Mouse (Mus musculus) colon, adult 2 months (tissue): ENCODE results near the gene Cd248. TPM values are rescaled to one million over a fixed set of nuclear protein-coding genes. Genes with fewer than 3 reads are reported as not detected.

Experiments
- polyA plus RNA-seq: library from polyadenylated mRNA; depleted of rRNA; stranded (reverse); fragments of >200 nt; gene quantifications from 2 replicates; pipeline ENCODE4 v1.2.3, GENCODE M21; 2012; rRNA removed

The Cd248 gene
- 28.2 and 34.2 TPM in 2 replicates for polyA plus RNA-seq

DNA sequence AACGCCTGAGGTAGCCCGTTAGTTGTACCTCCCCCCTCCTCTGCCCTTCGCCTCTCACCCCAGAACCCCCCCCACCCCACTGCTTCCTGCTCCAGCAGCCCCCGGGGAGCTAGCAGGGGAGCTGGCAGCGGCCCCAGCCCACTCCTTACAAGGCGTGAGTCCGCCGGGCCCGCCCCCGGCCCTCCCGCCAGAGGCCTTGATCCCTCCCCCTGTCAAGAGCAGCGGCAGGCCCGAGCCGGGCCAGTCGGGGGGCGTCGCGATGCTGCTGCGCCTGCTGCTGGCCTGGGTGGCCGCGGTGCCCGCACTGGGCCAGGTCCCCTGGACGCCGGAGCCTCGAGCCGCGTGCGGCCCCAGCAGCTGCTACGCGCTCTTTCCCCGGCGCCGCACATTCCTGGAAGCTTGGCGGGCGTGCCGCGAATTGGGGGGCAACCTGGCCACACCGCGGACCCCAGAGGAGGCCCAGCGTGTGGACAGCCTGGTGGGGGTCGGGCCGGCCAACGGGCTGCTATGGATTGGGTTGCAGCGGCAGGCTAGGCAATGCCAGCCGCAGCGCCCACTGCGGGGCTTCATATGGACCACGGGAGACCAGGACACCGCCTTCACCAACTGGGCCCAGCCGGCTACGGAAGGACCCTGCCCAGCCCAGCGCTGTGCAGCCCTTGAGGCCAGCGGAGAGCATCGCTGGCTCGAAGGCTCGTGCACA, at the start of gene Cd248:
TSS of gene Cd248 (plus strand) at position 212 of the 703 bp plus-strand sequence.

GRCm38 (mm10) chr19:5023621-5024479, 44.0 kb upstream of the Cd248 start, which contains the start of gene Slc29a2:
Slc29a2 (plus strand) TSS chr19:5023860.

GRCm38 (mm10) chr19:5038709-5039156, 29.1 kb upstream of the Cd248 start, which contains the start of the genes B4gat1 and AC124502.3:
B4gat1 (plus strand) TSS chr19:5038826.
AC124502.3 (plus strand) TSS chr19:5038891.

DNA sequence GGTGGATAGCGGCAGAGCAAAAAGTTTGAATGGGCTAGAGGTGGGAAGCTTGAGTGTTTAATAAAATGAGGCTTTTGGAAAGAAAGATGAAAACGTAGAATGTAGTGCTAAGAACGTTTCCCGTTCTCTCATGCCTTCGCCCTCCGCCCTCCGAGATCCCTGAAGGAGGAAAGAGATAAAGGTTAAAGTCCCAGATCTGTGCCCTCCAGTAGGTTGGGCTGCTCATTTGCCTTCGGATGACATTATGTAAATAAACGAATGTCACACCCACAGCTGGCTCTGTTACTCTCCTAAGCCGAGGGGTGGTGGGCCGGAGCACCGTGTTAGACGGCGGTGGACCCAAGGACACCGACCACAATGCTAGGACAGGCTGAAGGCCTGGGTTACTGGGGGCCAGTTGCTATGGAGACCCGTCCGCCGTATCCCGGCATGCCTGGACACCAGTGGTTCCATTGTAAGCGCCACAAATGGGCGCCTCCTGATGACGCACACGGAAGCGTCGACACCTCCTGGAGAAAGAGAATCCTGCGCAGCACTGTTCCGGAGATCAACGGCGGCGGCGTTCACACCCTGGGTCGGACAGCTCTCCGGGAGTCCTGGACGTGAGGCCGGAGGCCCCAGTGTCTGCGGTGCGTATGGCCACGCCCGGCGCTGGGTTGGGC, 26.9 kb upstream of the Cd248 start, which contains the start of gene Brms1:
TSS of gene Brms1 (plus strand) at position 493 of the 662 bp plus-strand sequence.

DNA sequence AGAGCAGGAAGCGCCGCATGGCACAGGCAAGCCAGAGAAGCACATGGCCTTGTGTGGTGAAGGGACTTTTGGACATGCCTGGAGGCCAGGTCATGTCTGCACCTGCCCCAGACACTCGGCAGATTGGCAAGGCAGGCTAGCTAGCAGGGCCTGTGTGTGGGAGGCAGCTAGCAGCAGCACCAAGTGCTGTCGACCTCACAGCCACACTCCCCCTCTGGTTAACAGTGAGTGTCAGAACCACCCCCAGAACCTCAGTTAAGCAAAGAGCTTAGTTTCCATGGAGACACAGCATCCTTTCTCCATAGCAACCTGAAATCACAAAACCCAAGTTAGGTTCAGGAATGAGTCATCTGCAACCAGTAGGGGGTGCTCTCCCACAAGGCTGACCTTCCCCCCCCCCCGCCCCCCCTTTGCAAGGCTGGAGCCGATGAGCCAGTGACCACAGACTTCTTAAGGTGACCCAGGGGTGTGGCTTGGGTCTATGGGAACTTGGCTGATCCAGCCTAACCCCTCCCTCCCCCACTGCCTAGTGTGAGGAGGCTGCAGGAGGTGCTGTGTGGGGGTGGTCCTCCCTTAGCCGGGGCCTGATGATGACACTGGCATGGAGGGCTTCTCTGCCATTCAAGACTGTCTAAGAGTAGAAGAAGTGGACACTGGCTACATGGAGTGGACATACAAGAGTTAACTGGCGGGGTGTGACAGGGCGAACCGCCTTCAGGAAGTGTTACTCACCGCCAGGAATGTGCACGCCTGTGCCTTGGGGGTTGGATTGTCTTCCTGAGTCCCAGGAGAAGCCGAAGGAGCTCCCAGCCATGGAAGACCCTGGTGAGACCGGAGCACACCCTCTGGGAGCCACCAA, 17.6 kb upstream of the Cd248 start, which contains the start of gene Rin1:
TSS of gene Rin1 (plus strand) at position 435 of the 859 bp plus-strand sequence.

GRCm38 (mm10) chr19:5085145-5085863, 17.4 kb downstream of the Cd248 start, which contains the start of gene Tmem151a:
Tmem151a (minus strand) TSS chr19:5085531.

GRCm38 (mm10) chr19:5087884-5088728, 20.2 kb downstream of the Cd248 start, which contains the start of gene Yif1a:
Yif1a (plus strand) TSS chr19:5088538.

DNA sequence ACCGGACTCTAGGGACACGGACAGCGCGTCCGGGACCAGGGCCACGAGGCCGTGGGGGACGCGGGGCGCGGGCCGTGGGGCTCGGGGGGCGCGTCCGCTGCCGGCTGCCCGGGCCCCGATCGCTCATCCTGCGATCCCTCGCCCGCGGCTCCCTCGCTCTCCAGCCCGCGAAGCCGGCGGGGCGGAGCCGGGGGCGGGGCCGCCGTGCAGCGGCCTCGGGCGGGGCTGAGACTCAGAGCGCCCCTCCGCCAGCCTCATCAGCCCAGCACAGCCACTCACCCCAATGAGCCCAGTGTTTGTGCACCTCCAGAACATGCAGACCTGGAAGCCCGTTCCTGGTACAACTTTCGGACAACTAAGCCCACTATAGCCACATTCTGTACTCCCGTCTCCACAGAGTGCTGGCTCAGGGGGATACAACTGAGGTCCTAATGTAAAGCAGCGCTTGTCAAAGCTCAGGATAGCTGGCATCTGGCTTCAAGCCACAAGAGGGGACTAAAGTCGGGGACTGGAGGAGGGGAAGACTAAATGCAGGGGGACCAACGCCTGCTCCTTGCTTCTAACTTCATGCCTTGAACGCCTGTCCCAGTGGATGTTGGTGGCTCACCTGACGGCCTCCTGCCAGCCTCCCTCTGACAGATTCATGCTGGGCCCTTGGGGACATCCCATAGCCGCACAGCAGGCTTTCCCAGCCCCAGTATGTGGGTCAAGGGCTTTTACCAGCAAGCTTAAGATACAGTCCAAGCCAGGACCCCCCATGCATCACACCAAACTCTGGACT, 30.7 kb downstream of the Cd248 start, which contains the start of gene Cnih2:
TSS of gene Cnih2 (minus strand) at position 159 of the 781 bp plus-strand sequence.

DNA sequence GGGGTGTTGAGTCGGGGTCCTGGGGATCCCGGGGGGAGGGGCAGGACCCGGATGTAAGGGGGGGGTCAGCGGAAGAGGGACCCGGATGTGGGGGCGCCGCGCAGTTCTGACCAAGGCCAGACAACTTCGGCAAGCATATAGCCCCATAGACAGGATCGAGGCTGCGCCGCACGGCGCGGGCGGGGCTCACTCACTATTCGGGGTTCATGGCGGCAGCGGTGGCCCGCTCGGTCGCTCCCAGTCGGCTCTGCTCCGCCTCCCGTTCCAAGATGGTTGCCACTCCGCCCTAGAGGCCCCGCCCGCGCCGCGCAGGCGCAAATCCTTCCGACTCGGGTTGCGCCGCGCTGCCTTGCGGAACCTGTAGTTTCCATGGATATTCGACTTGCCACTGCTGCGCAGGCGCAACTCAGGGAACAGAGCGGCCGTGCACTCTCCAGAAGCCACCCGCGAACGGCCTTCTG, 38.9 kb downstream of the Cd248 start, which contains the start of gene Rab1b:
TSS of gene Rab1b (minus strand) at position 342 of the 461 bp plus-strand sequence.

GRCm38 (mm10) chr19:5118384-5118698, 50.5 kb downstream of the Cd248 start, which contains the start of gene Klc2:
Klc2 (minus strand) TSS chr19:5118560.

Other genes starting within 250 kb of the Cd248 start
- 45.7 and 48.2 TPM in 2 replicates for gene Ccs, start 228.7 kb upstream of the Cd248 start, polyA plus RNA-seq
- 0.12 TPM in 1 of 2 replicates, not detected in the other for gene Ccdc87, start 228.7 kb upstream of the Cd248 start, polyA plus RNA-seq
- gene Ctsf, start 212.9 kb upstream of the Cd248 start, polyA plus RNA-seq, result 79.6 and 90.6 TPM in 2 replicates
- 0.58 TPM in 2 replicates for gene Actn3, start 190.2 kb upstream of the Cd248 start, polyA plus RNA-seq
- gene Zdhhc24, start 189.4 kb upstream of the Cd248 start, polyA plus RNA-seq, result 31.6 and 38.3 TPM in 2 replicates
- 2.6 and 3.9 TPM in 2 replicates for gene Bbs1, start 161.4 kb upstream of the Cd248 start, polyA plus RNA-seq
- gene Dpp3, start 139.8 kb upstream of the Cd248 start, polyA plus RNA-seq, result 191 and 196 TPM in 2 replicates
- gene Peli3, start 125.0 kb upstream of the Cd248 start, polyA plus RNA-seq, result 3.7 and 3.9 TPM in 2 replicates
- gene Mrpl11, start 105.9 kb upstream of the Cd248 start, polyA plus RNA-seq, result 19.4 and 21.0 TPM in 2 replicates
- 2.5 and 3.3 TPM in 2 replicates for gene Npas4, start 77.8 kb upstream of the Cd248 start, polyA plus RNA-seq
- gene Slc29a2, start 44.2 kb upstream of the Cd248 start, polyA plus RNA-seq, result 9.9 and 14.0 TPM in 2 replicates
- gene B4gat1, start 29.3 kb upstream of the Cd248 start, polyA plus RNA-seq, result 23.4 and 23.6 TPM in 2 replicates
- 1.2 and 2.4 TPM in 2 replicates for gene AC124502.3, start 29.2 kb upstream of the Cd248 start, polyA plus RNA-seq
- 48.4 and 51.7 TPM in 2 replicates for gene Brms1, start 26.7 kb upstream of the Cd248 start, polyA plus RNA-seq
- gene Rin1, start 17.6 kb upstream of the Cd248 start, polyA plus RNA-seq, result 14.7 and 15.9 TPM in 2 replicates
- 3.9 and 4.2 TPM in 2 replicates for gene Tmem151a, start 17.5 kb downstream of the Cd248 start, polyA plus RNA-seq
- 254 and 277 TPM in 2 replicates for gene Yif1a, start 20.5 kb downstream of the Cd248 start, polyA plus RNA-seq
- 3.3 and 4.0 TPM in 2 replicates for gene Cnih2, start 30.4 kb downstream of the Cd248 start, polyA plus RNA-seq
- gene Rab1b, start 39.0 kb downstream of the Cd248 start, polyA plus RNA-seq, result 211 and 244 TPM in 2 replicates
- gene Klc2, start 50.5 kb downstream of the Cd248 start, polyA plus RNA-seq, result 26.5 and 30.6 TPM in 2 replicates
- gene Pacs1, start 205.0 kb downstream of the Cd248 start, polyA plus RNA-seq, result 12.2 and 14.3 TPM in 2 replicates
- gene Sf3b2, start 227.4 kb downstream of the Cd248 start, polyA plus RNA-seq, result 98.0 and 109 TPM in 2 replicates
- gene Gal3st3, start 230.3 kb downstream of the Cd248 start, polyA plus RNA-seq, result 0.16 and 0.31 TPM in 2 replicates